Mouse (Mus musculus): ENCODE measurements around the gene Mamstr. TPM values are rescaled to one million over a fixed set of nuclear protein-coding genes. Genes with fewer than 3 reads are reported as not detected.
A peak's percentile ranks its signal among the peaks of the same experiment; 100 is the strongest.

Mamstr gene
- polyA plus RNA-seq, 1 experiment from 2014 or later = 4.3 TPM

GRCm38 (mm10) chr7:45634946-45635681 lies 4.7 kb upstream of the Mamstr start:
- no peaks in the 10 kb centered on the region for H3K4me1 ChIP-seq (ENCODE audit: control insufficient read depth, insufficient read depth, low read length)
- ATAC-seq (ENCODE audit: low FRiP score, low TSS enrichment) (no peak), DNase-seq (no peak)
- 92% methylated on average over 11 of the region's 11 CpGs for WGBS
- H3K27me3 ChIP-seq (ENCODE audit: control insufficient read depth, insufficient read depth, low read length) = peaks cover 8% of the 10 kb centered on the region; the same call in 1 of the 2 replicates
- no peak overlapping the region for H3K4me3 ChIP-seq (replicated peaks; ENCODE audit: low read depth, low read length)
- peaks cover 7% of the 10 kb centered on the region; the same call in 1 of the 2 replicates for H3K36me3 ChIP-seq (ENCODE audit: control insufficient read depth, insufficient read depth, low read length)
- no peak overlapping the region for H3K4me2 ChIP-seq (ENCODE audit: low read length)
- no peak overlapping the region for H3K27ac ChIP-seq (replicated peaks; ENCODE audit: low read depth, low read length)
- H3K9me3 ChIP-seq (ENCODE audit: control insufficient read depth, low read length) = no peaks in the 10 kb centered on the region
- no peak overlapping the region for H3K9ac ChIP-seq (replicated peaks; ENCODE audit: low read length)

GRCm38 (mm10) chr7:45635711-45636688 lies 3.8 kb upstream of the Mamstr start:
- H3K9me3 ChIP-seq (ENCODE audit: control insufficient read depth, low read length) = no peaks in the 10 kb centered on the region
- peaks cover 7% of the 10 kb centered on the region; the same call in 1 of the 2 replicates for H3K36me3 ChIP-seq (ENCODE audit: control insufficient read depth, insufficient read depth, low read length)
- no peaks in the 10 kb centered on the region for H3K4me1 ChIP-seq (ENCODE audit: control insufficient read depth, insufficient read depth, low read length)
- ATAC-seq (ENCODE audit: low FRiP score, low TSS enrichment) (no peak), DNase-seq (no peak)
- no peak overlapping the region for H3K9ac ChIP-seq (replicated peaks; ENCODE audit: low read length)
- peaks cover 8% of the 10 kb centered on the region; the same call in 1 of the 2 replicates for H3K27me3 ChIP-seq (ENCODE audit: control insufficient read depth, insufficient read depth, low read length)
- H3K4me2 ChIP-seq (ENCODE audit: low read length) = no peak overlapping the region
- 91% methylated on average over 15 of the region's 15 CpGs for WGBS
- no peak overlapping the region for H3K27ac ChIP-seq (replicated peaks; ENCODE audit: low read depth, low read length)
- H3K4me3 ChIP-seq (replicated peaks; ENCODE audit: low read depth, low read length) = no peak overlapping the region

GRCm38 (mm10) chr7:45637710-45638109 lies 2.1 kb upstream of the Mamstr start:
- H3K27ac ChIP-seq (replicated peaks; ENCODE audit: low read depth, low read length) = no peak overlapping the region
- WGBS = 96% methylated on average over 6 of the region's 6 CpGs
- peak overlapping the region; percentile 50; the same call in 1 of the 2 replicates for H3K4me2 ChIP-seq (ENCODE audit: low read length)
- ATAC-seq (ENCODE audit: low FRiP score, low TSS enrichment) (no peak), DNase-seq (no peak)
- H3K36me3 ChIP-seq (ENCODE audit: control insufficient read depth, insufficient read depth, low read length) = peaks cover 7% of the 10 kb centered on the region; the same call in 1 of the 2 replicates
- H3K9me3 ChIP-seq (ENCODE audit: control insufficient read depth, low read length) = no peaks in the 10 kb centered on the region
- no peak overlapping the region for H3K9ac ChIP-seq (replicated peaks; ENCODE audit: low read length)
- H3K27me3 ChIP-seq (ENCODE audit: control insufficient read depth, insufficient read depth, low read length) = peaks cover 7% of the 10 kb centered on the region; the same call in 1 of the 2 replicates
- H3K4me3 ChIP-seq (replicated peaks; ENCODE audit: low read depth, low read length) = no peak overlapping the region
- peaks cover 7% of the 10 kb centered on the region for H3K4me1 ChIP-seq (ENCODE audit: control insufficient read depth, insufficient read depth, low read length)

- Histone ChIP-seq H3K9me3 (ENCODE audit: control insufficient read depth, low read length) (no peaks in the 10 kb centered on the region), H3K4me2 (ENCODE audit: low read length) (peak overlapping the region; percentile 50), H3K36me3 (ENCODE audit: control insufficient read depth, insufficient read depth, low read length) (peaks cover 7% of the 10 kb centered on the region; the same call in 1 of the 2 replicates), H3K27ac (replicated peaks; ENCODE audit: low read depth, low read length) (no peak overlapping the region), H3K27me3 (ENCODE audit: control insufficient read depth, insufficient read depth, low read length) (no peaks in the 10 kb centered on the region), H3K4me3 (replicated peaks; ENCODE audit: low read depth, low read length) (peak overlapping the region; percentile 22), H3K9ac (replicated peaks; ENCODE audit: low read length) (no peak overlapping the region; the same call in 1 of the 2 replicates), H3K4me1 (ENCODE audit: control insufficient read depth, insufficient read depth, low read length) (peaks cover 12% of the 10 kb centered on the region)
- peak; percentile 88 for ATAC-seq (ENCODE audit: low FRiP score, low TSS enrichment)
- peak; percentile 99 for DNase-seq
- WGBS = 17% methylated on average over 29 of the region's 29 CpGs
These were observed 965 bp upstream of the Mamstr start for GRCm38 (mm10) chr7:45638623-45639401.

GRCm38 (mm10) chr7:45640191-45640957 lies 597 bp downstream of the Mamstr start:
- no peak overlapping the region for H3K4me3 ChIP-seq (replicated peaks; ENCODE audit: low read depth, low read length)
- no peaks in the 10 kb centered on the region for H3K9me3 ChIP-seq (ENCODE audit: control insufficient read depth, low read length)
- no peak overlapping the region for H3K4me2 ChIP-seq (ENCODE audit: low read length)
- DNase-seq (no peak), ATAC-seq (ENCODE audit: low FRiP score, low TSS enrichment) (no peak)
- H3K4me1 ChIP-seq (ENCODE audit: control insufficient read depth, insufficient read depth, low read length) = peaks cover 23% of the 10 kb centered on the region
- no peak overlapping the region for H3K27ac ChIP-seq (replicated peaks; ENCODE audit: low read depth, low read length)
- H3K9ac ChIP-seq (replicated peaks; ENCODE audit: low read length) = no peak overlapping the region
- WGBS = 73% methylated on average over 19 of the region's 19 CpGs
- no peaks in the 10 kb centered on the region for H3K27me3 ChIP-seq (ENCODE audit: control insufficient read depth, insufficient read depth, low read length)
- H3K36me3 ChIP-seq (ENCODE audit: control insufficient read depth, insufficient read depth, low read length) = peaks cover 7% of the 10 kb centered on the region; the same call in 1 of the 2 replicates

- Histone ChIP-seq H3K27me3 (ENCODE audit: control insufficient read depth, insufficient read depth, low read length) (no peaks in the 10 kb centered on the region), H3K27ac (replicated peaks; ENCODE audit: low read depth, low read length) (no peak overlapping the region), H3K4me1 (ENCODE audit: control insufficient read depth, insufficient read depth, low read length) (peaks cover 25% of the 10 kb centered on the region), H3K9me3 (ENCODE audit: control insufficient read depth, low read length) (no peaks in the 10 kb centered on the region), H3K4me2 (ENCODE audit: low read length) (no peak overlapping the region), H3K4me3 (replicated peaks; ENCODE audit: low read depth, low read length) (no peak overlapping the region), H3K36me3 (ENCODE audit: control insufficient read depth, insufficient read depth, low read length) (0 out of 2 replicates have a peak, but pooled peaks cover 3% of the 10 kb centered on the region), H3K9ac (replicated peaks; ENCODE audit: low read length) (no peak overlapping the region)
- WGBS = 78% methylated on average over 17 of the region's 17 CpGs
- ATAC-seq (ENCODE audit: low FRiP score, low TSS enrichment) (no peak), DNase-seq (no peak)
These were observed 1.7 kb downstream of the Mamstr start for GRCm38 (mm10) chr7:45641391-45642040.

- peak overlapping the region; percentile 89; the same call in 1 of the 2 replicates for H3K4me2 ChIP-seq (ENCODE audit: low read length)
- no peak overlapping the region for H3K27ac ChIP-seq (replicated peaks; ENCODE audit: low read depth, low read length)
- no peaks in the 10 kb centered on the region for H3K9me3 ChIP-seq (ENCODE audit: control insufficient read depth, low read length)
- no peak for ATAC-seq (ENCODE audit: low FRiP score, low TSS enrichment)
- no peak overlapping the region for H3K9ac ChIP-seq (replicated peaks; ENCODE audit: low read length)
- peaks cover 25% of the 10 kb centered on the region for H3K4me1 ChIP-seq (ENCODE audit: control insufficient read depth, insufficient read depth, low read length)
- no peak for DNase-seq
- H3K27me3 ChIP-seq (ENCODE audit: control insufficient read depth, insufficient read depth, low read length) = no peaks in the 10 kb centered on the region
- no peaks in the 10 kb centered on the region for H3K36me3 ChIP-seq (ENCODE audit: control insufficient read depth, insufficient read depth, low read length)
- no peak overlapping the region for H3K4me3 ChIP-seq (replicated peaks; ENCODE audit: low read depth, low read length)
- 88% methylated on average over 5 of the region's 5 CpGs for WGBS
These were observed 2.3 kb downstream of the Mamstr start for GRCm38 (mm10) chr7:45642083-45642482.

Data from midbrain, embryonic 14.5 days (tissue).